8 mouse cellular contexts compared by ENCODE assay signal in the genomic region with DNA sequence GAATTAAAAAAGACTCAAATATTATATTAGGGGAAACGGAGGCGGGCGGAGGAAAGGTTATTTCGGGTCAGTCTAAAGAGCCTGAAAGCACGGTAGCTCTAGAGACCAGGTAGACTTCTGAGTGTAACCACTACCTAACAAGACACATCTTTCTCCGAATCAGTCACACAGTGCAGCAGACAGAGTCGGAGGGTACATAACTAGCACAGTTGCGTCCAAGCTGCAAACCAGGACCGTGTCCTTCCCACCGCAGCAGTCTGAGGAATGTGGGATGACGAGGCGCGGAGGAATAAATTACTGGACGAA. TPM values are rescaled to one million over a fixed set of nuclear protein-coding genes. Genes with fewer than 3 reads are reported as not detected.
DNase-seq lines count a peak whose midpoint lies in the region; ATAC-seq and TF ChIP-seq lines count a peak whose summit lies in the region.

No protein-coding gene starts in this region.

- peak overlapping the region; percentile 78 for H3K9ac ChIP-seq in heart, adult 2 months (ENCODE audit: low read depth, low read length)
- H3K9ac ChIP-seq in ES-Bruce4 (ENCODE audit: low read depth, poor library complexity, severe bottlenecking): peak overlapping the region; percentile 75
- peak overlapping the region; percentile 93 for H3K9ac ChIP-seq in heart, postnatal 0 days (replicated peaks; ENCODE audit: low read depth, low read length)

- H3K4me2 ChIP-seq in heart, postnatal 0 days (ENCODE audit: low read depth, low read length): peak overlapping the region; percentile 72

- H3K36me3 ChIP-seq in heart, adult 2 months (ENCODE audit: control insufficient read depth, insufficient read depth, low read length): peaks cover 12% of the 10 kb centered on the region
- H3K36me3 ChIP-seq in ES-Bruce4 (ENCODE audit: control insufficient read depth, insufficient read depth, low read length, poor library complexity, severe bottlenecking): no peaks in the 10 kb centered on the region
- H3K36me3 ChIP-seq in heart, postnatal 0 days (replicated peaks; ENCODE audit: control insufficient read depth, insufficient read depth, low read length): no peaks in the 10 kb centered on the region

- intact Hi-C loops in heart, adult 2 months (cut with DNase I): loop anchor here (5.0 to 10.0 kb wide), 3 partner anchors 103 to 350 kb away; partner anchors contain the start of genes Ankfy1, Mybbp1a and Ube2g1

- DNase-seq in heart, adult 2 months: no peak
- DNase-seq in heart, adult 11 months: no peak
- no peak for DNase-seq in heart, postnatal 0 days (ENCODE audit: low spot score)
- DNase-seq in layer of hippocampus, adult 9-10 months (ENCODE audit: low spot score): no peak
- DNase-seq in frontal cortex, postnatal 14 days (ENCODE audit: low spot score in 2 of 2): no peak
- DNase-seq in gastrocnemius, postnatal 10 days: no peak

- TF ChIP-seq POLR2A in heart, adult 2 months (IDR thresholded peaks at IDR 0.05; ENCODE audit: insufficient read depth, low read depth, low read length): no peak
- TF ChIP-seq POLR2A in ES-Bruce4 (IDR thresholded peaks at IDR 0.05; ENCODE audit: insufficient read depth, low read length): no peak

- WGBS in heart, adult 2 months: 14% methylated on average over 14 of the region's 14 CpGs
- WGBS in heart, postnatal 0 days: 12% methylated on average over 14 of the region's 14 CpGs

- peak overlapping the region; percentile 74 for H3K4me3 ChIP-seq in heart, adult 2 months
- peak overlapping the region; percentile 90 for H3K4me3 ChIP-seq in ES-Bruce4 (ENCODE audit: low read depth, low read length)
- peak overlapping the region; percentile 96 for H3K4me3 ChIP-seq in heart, postnatal 0 days (ENCODE audit: low read depth, low read length)

- peaks cover 9% of the 10 kb centered on the region for H3K79me2 ChIP-seq in heart, adult 2 months (replicated peaks; ENCODE audit: control insufficient read depth, insufficient read depth, low read length)

- no peak for TF ChIP-seq CTCF in heart, adult 2 months (IDR thresholded peaks at IDR 0.05)
- no peak for TF ChIP-seq CTCF in ES-Bruce4 (IDR thresholded peaks at IDR 0.05; ENCODE audit: low read depth, low read length)
- no peak for TF ChIP-seq CTCF in heart, postnatal 0 days (IDR thresholded peaks at IDR 0.05; ENCODE audit: low read depth)

- no peaks in the 10 kb centered on the region for H3K27me3 ChIP-seq in heart, adult 2 months (ENCODE audit: control insufficient read depth, insufficient read depth, low read length)
- no peaks in the 10 kb centered on the region for H3K27me3 ChIP-seq in ES-Bruce4 (ENCODE audit: control insufficient read depth, insufficient read depth, low read length, poor library complexity, severe bottlenecking)
- H3K27me3 ChIP-seq in heart, postnatal 0 days (ENCODE audit: control insufficient read depth, insufficient read depth, low read length): no peaks in the 10 kb centered on the region

- TF ChIP-seq EP300 in heart, adult 2 months (IDR thresholded peaks at IDR 0.05; ENCODE audit: insufficient read depth, low read depth, low read length): no peak
- TF ChIP-seq EP300 in ES-Bruce4 (IDR thresholded peaks at IDR 0.05; ENCODE audit: insufficient read depth, low read depth, low read length): no peak
- TF ChIP-seq EP300 in heart, postnatal 0 days (IDR thresholded peaks at IDR 0.05; ENCODE audit: low read depth): no peak

- H3K27ac ChIP-seq in heart, adult 2 months: peak overlapping the region; percentile 92
- H3K27ac ChIP-seq in ES-Bruce4 (ENCODE audit: insufficient read depth, low read length): no peak overlapping the region
- H3K27ac ChIP-seq in heart, postnatal 0 days (ENCODE audit: low read depth): peak overlapping the region; percentile 91

- H3K9me3 ChIP-seq in ES-Bruce4 (replicated peaks; ENCODE audit: control insufficient read depth, insufficient read depth, low read length, poor library complexity, severe bottlenecking): no peaks in the 10 kb centered on the region
- no peaks in the 10 kb centered on the region for H3K9me3 ChIP-seq in heart, postnatal 0 days (replicated peaks; ENCODE audit: control insufficient read depth, low read length)

- peak; percentile 16 for ATAC-seq in heart, postnatal 0 days (ENCODE audit: insufficient read depth, low read depth)
- ATAC-seq in megakaryocyte progenitor cell, adult 5-6 weeks (replicated peaks; ENCODE audit: poor library complexity): peak; percentile 8; the same call in 1 of the 2 replicates

- H3K4me1 ChIP-seq in heart, adult 2 months (ENCODE audit: control insufficient read depth, insufficient read depth, low read length): peaks cover 3% of the 10 kb centered on the region
- no peaks in the 10 kb centered on the region for H3K4me1 ChIP-seq in ES-Bruce4 (ENCODE audit: control insufficient read depth, insufficient read depth, low read length)
- H3K4me1 ChIP-seq in heart, postnatal 0 days (ENCODE audit: control insufficient read depth, insufficient read depth): peaks cover 11% of the 10 kb centered on the region

RNA-seq across cellular contexts. Expression of gene Cyb5d2, which starts 0.8 kb away (rescaled TPM):
- total RNA-seq in heart, adult 2 months (2021): 10 to 100 TPM; 19.6 to 23.1 TPM
- polyA plus RNA-seq in heart, adult 2 months (2012; rRNA removed): 10.7 and 16.7 TPM in 2 replicates
- polyA plus RNA-seq in ES-Bruce4 (2011; ENCODE audit: insufficient read depth, insufficient read length, low read depth, missing spikeins): 7.1 and 7.5 TPM in 2 replicates
- 5.2 and 10.2 TPM in 2 replicates for total RNA-seq in heart, postnatal 0 days (2014; rRNA removed; ENCODE audit: low replicate concordance)
- 7.3 and 9.1 TPM in 2 replicates for polyA plus RNA-seq in heart, postnatal 0 days (2015; fragmentation: Nextera tagmentation; extraction: Ambion mirVana)
- total RNA-seq in megakaryocyte progenitor cell, adult 5-6 weeks (2015): 4.2 and 4.3 TPM in 2 replicates
- total RNA-seq in megakaryocyte progenitor cell, adult 5-6 weeks (2017): 3.7 and 4.9 TPM in 2 replicates
- total RNA-seq in gastrocnemius, postnatal 10 days (2021): 1 to 10 TPM; 8.0 to 8.4 TPM

RNA-seq across cellular contexts. Expression of gene Zzef1, which starts 0.9 kb away (rescaled TPM):
- total RNA-seq in heart, adult 2 months (2021): 10 to 100 TPM; 17.4 to 17.5 TPM
- 14.1 and 18.6 TPM in 2 replicates for polyA plus RNA-seq in heart, adult 2 months (2012; rRNA removed)
- 6.8 and 10.2 TPM in 2 replicates for polyA plus RNA-seq in ES-Bruce4 (2011; ENCODE audit: insufficient read depth, insufficient read length, low read depth, missing spikeins)
- 23.5 and 43.2 TPM in 2 replicates for total RNA-seq in heart, postnatal 0 days (2014; rRNA removed; ENCODE audit: low replicate concordance)
- 5.2 and 5.3 TPM in 2 replicates for polyA plus RNA-seq in heart, postnatal 0 days (2015; fragmentation: Nextera tagmentation; extraction: Ambion mirVana)
- total RNA-seq in megakaryocyte progenitor cell, adult 5-6 weeks (2015): 18.2 and 24.5 TPM in 2 replicates
- total RNA-seq in megakaryocyte progenitor cell, adult 5-6 weeks (2017): 18.1 and 25.2 TPM in 2 replicates
- total RNA-seq in gastrocnemius, postnatal 10 days (2021): 10 to 100 TPM; 17.2 to 21.7 TPM
